Mouse (Mus musculus) G1E (cell line): ENCODE measurements around the gene Cnn2.

Experiments
- CTCF ChIP-seq: IDR thresholded peaks from 2 replicates; pipeline ENCODE4 v1.5.1; 2012; ENCODE audit warnings: low read depth, low read length, inconsistent platforms, mixed read lengths
- GATA1 ChIP-seq: IDR thresholded peaks from 2 replicates; pipeline ENCODE4 v1.6.1; 2012; ENCODE audit warnings: borderline replicate concordance, low read length, inconsistent platforms, mixed read lengths
- GATA2 ChIP-seq: IDR thresholded peaks from 2 replicates; pipeline ENCODE4 v1.6.1; 2012; ENCODE audit warnings: low read depth, low read length, inconsistent platforms, borderline replicate concordance
- TAL1 ChIP-seq: conservative IDR thresholded peaks from 2 replicates; pipeline ENCODE4 v1.6.1; 2012; ENCODE audit warnings: low read depth, low read length, inconsistent platforms, mixed read lengths

DNA sequence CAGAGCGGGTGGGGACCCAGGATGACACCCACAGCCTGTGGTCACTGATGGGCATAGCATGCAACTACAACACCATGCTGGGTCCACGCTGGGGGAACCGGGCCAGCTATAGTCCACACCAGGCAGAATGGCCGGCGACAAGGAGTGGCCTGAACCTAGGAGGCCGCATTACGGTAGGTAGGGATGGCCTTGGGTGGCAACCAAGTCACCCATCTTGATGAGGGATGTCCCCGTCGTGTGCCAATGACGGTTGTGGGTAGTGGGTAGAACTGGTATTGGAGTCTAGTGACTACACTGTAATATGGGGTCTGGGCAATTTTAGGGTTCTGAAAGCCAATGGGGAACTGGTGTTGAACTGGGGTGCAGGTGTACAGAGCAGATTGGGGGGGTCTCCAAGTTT, 28.5 kb downstream of the Cnn2 start:
- no peak for TF ChIP-seq CTCF
- TF ChIP-seq GATA1, result no peak
- TF ChIP-seq TAL1, result no peak
- TF ChIP-seq GATA2, result no peak
